Mouse (Mus musculus) forebrain, embryonic 11.5 days (tissue): ENCODE data around the gene Majin. TPM values are rescaled to one million over a fixed set of nuclear protein-coding genes. Genes with fewer than 3 reads are reported as not detected.

Source experiments
- ATAC-seq: fragments of 200-750 bp; cut with Nextera tagmentation; replicated peaks from 2 replicates; pipeline ENCODE4 v1.8.0; 2017; ENCODE audit warnings: moderate TSS enrichment; ENCODE audit not compliant: low FRiP score
- DNase-seq: peaks from one replicate; pipeline ENCODE4 v3.0.0-alpha.2; 2017; ENCODE audit warnings: low spot score
- H3K27ac ChIP-seq: fragments of 300-500 bp; sonication (generic); 2 replicates; pipeline ENCODE4 v1.5.1; 2014; ENCODE audit warnings: low read depth, low read length
- H3K27me3 ChIP-seq: fragments of 300-500 bp; sonication (generic); 2 replicates; pipeline ENCODE4 v1.6.1; 2014; ENCODE audit warnings: mild to moderate bottlenecking, low read length, mixed read lengths; ENCODE audit not compliant: control insufficient read depth, insufficient read depth
- H3K36me3 ChIP-seq: fragments of 300-500 bp; sonication (generic); 2 replicates; pipeline ENCODE4 v1.6.1; 2014; ENCODE audit warnings: mild to moderate bottlenecking, low read length, moderate library complexity, mixed read lengths; ENCODE audit not compliant: control insufficient read depth, insufficient read depth
- H3K4me1 ChIP-seq: fragments of 300-500 bp; sonication (generic); replicated peaks from 2 replicates; pipeline ENCODE4 v1.6.1; 2014; ENCODE audit warnings: low read length, mixed read lengths; ENCODE audit not compliant: control insufficient read depth, insufficient read depth
- H3K4me2 ChIP-seq: fragments of 300-500 bp; sonication (generic); 2 replicates; pipeline ENCODE4 v1.6.1; 2014; ENCODE audit warnings: low read depth, mild to moderate bottlenecking, low read length, moderate library complexity, mixed read lengths; ENCODE audit not compliant: severe bottlenecking
- H3K4me3 ChIP-seq: fragments of 300-500 bp; sonication (generic); 2 replicates; pipeline ENCODE4 v1.5.1; 2014; ENCODE audit warnings: low read depth, low read length
- H3K9ac ChIP-seq: fragments of 300-500 bp; sonication (generic); 2 replicates; pipeline ENCODE4 v1.6.1; 2014; ENCODE audit warnings: low read length
- H3K9me3 ChIP-seq: fragments of 300-500 bp; sonication (generic); 2 replicates; pipeline ENCODE4 v1.6.1; 2016; ENCODE audit warnings: low read length, mixed read lengths; ENCODE audit not compliant: control insufficient read depth
- WGBS: fragments of 180-500 bp; shearing (Covaris S2); extraction: QIAGEN DNeasy Blood & Tissue Kit; methylation state at CpG from one replicate; pipeline ENCODE4 v1.1.7; 2014; 5-methylcytosine and 5-hydroxymethylcytosine counted together
- microRNA counts: library from miRNA; unstranded; fragments of <30 nt; microRNA quantifications from one replicate; lab custom pipeline; 2015
- microRNA-seq: library from miRNA; unstranded; fragments of <30 nt; microRNA quantifications from one replicate; pipeline ENCODE4, GENCODE M21; 2016; ENCODE audit not compliant: insufficient number of aligned reads
- polyA plus RNA-seq: library from polyadenylated mRNA; unstranded; fragments of >200 nt; fragmentation: Nextera tagmentation; extraction: Ambion mirVana; gene quantifications from 2 replicates; pipeline ENCODE4 v1.2.1, GENCODE M21; 2014

The Majin gene
- polyA plus RNA-seq, 1 experiment from 2014 or later, result not detected

GRCm38 (mm10) chr19:6268670-6269132 lies 84.5 kb downstream of the Majin start:
- ATAC-seq (no peak), DNase-seq (no peak)
- Histone ChIP-seq H3K4me2 (no peak overlapping the region), H3K9ac (no peak overlapping the region), H3K36me3 (no peaks in the 10 kb centered on the region), H3K27me3 (no peaks in the 10 kb centered on the region), H3K27ac (no peak overlapping the region), H3K9me3 (no peaks in the 10 kb centered on the region), H3K4me3 (no peak overlapping the region), H3K4me1 (no peaks in the 10 kb centered on the region)
- WGBS, result 85% methylated on average over 7 of the region's 7 CpGs

- no peak overlapping the region for H3K4me2 ChIP-seq
- 89% methylated on average over 8 of the region's 8 CpGs for WGBS
- no peaks in the 10 kb centered on the region for H3K4me1 ChIP-seq
- ATAC-seq (no peak), DNase-seq (no peak)
- no peak overlapping the region for H3K9ac ChIP-seq
- no peaks in the 10 kb centered on the region for H3K27me3 ChIP-seq
- no peak overlapping the region for H3K27ac ChIP-seq
- H3K9me3 ChIP-seq, result no peaks in the 10 kb centered on the region
- no peak overlapping the region for H3K4me3 ChIP-seq
- H3K36me3 ChIP-seq, result no peaks in the 10 kb centered on the region
Measured at GRCm38 (mm10) chr19:6269798-6270475, 85.7 kb downstream of the Majin start.

- WGBS, result 63% methylated on average over 9 of the region's 9 CpGs
- Histone ChIP-seq H3K9ac (no peak overlapping the region), H3K36me3 (no peaks in the 10 kb centered on the region), H3K27me3 (no peaks in the 10 kb centered on the region), H3K27ac (no peak overlapping the region), H3K4me3 (no peak overlapping the region), H3K9me3 (no peaks in the 10 kb centered on the region), H3K4me1 (peaks cover 4% of the 10 kb centered on the region), H3K4me2 (no peak overlapping the region)
- no peak for ATAC-seq
- DNase-seq, result no peak
Measured at GRCm38 (mm10) chr19:6270661-6271060, 86.5 kb downstream of the Majin start.

- Histone ChIP-seq H3K36me3 (no peaks in the 10 kb centered on the region), H3K4me1 (peaks cover 5% of the 10 kb centered on the region), H3K9me3 (no peaks in the 10 kb centered on the region), H3K9ac (no peak overlapping the region), H3K4me2 (no peak overlapping the region), H3K27ac (no peak overlapping the region), H3K4me3 (no peak overlapping the region), H3K27me3 (no peaks in the 10 kb centered on the region)
- DNase-seq (no peak), ATAC-seq (no peak)
- WGBS, result 45% methylated on average over 8 of the region's 8 CpGs
Measured at GRCm38 (mm10) chr19:6271206-6271605, 87.0 kb downstream of the Majin start.

GRCm38 (mm10) chr19:6272053-6272452 lies 87.9 kb downstream of the Majin start:
- H3K27me3 ChIP-seq, result no peaks in the 10 kb centered on the region
- H3K4me3 ChIP-seq, result no peak overlapping the region
- H3K4me1 ChIP-seq, result peaks cover 5% of the 10 kb centered on the region
- H3K36me3 ChIP-seq, result no peaks in the 10 kb centered on the region
- no peak overlapping the region for H3K27ac ChIP-seq
- H3K9me3 ChIP-seq, result no peaks in the 10 kb centered on the region
- no peak overlapping the region; the same call in 1 of the 2 replicates for H3K9ac ChIP-seq
- no peak overlapping the region for H3K4me2 ChIP-seq
- DNase-seq (no peak), ATAC-seq (no peak)
- WGBS, result 67% methylated on average over 7 of the region's 7 CpGs

- ATAC-seq, result no peak
- no peak for DNase-seq
- WGBS, result 90% methylated on average over 4 of the region's 4 CpGs
- no peaks in the 10 kb centered on the region for H3K9me3 ChIP-seq
- H3K4me1 ChIP-seq, result peaks cover 7% of the 10 kb centered on the region
- no peak overlapping the region for H3K9ac ChIP-seq
- no peaks in the 10 kb centered on the region for H3K27me3 ChIP-seq
- no peak overlapping the region for H3K4me3 ChIP-seq
- H3K4me2 ChIP-seq, result no peak overlapping the region
- H3K36me3 ChIP-seq, result no peaks in the 10 kb centered on the region
- H3K27ac ChIP-seq, result no peak overlapping the region
Measured at GRCm38 (mm10) chr19:6272738-6273137, 88.5 kb downstream of the Majin start.

GRCm38 (mm10) chr19:6273592-6273991 lies 89.4 kb downstream of the Majin start:
- H3K27ac ChIP-seq, result no peak overlapping the region
- no peaks in the 10 kb centered on the region for H3K9me3 ChIP-seq
- no peaks in the 10 kb centered on the region for H3K36me3 ChIP-seq
- no peak overlapping the region for H3K9ac ChIP-seq
- H3K4me2 ChIP-seq, result no peak overlapping the region
- no peak overlapping the region for H3K4me3 ChIP-seq
- ATAC-seq, result no peak
- no peaks in the 10 kb centered on the region for H3K27me3 ChIP-seq
- 89% methylated on average over 4 of the region's 4 CpGs for whole genome bisulfite sequencing
- peaks cover 13% of the 10 kb centered on the region for H3K4me1 ChIP-seq
- DNase-seq, result no peak

MicroRNAs within 50 kb of the gene (microRNA counts, 519-probe panel; counts per million panel counts)
- 31.2 counts per million for microRNA mmu-miR-192 (lab: Ali Mortazavi, UCI)

Small RNAs within 50 kb of the gene (microRNA-seq; reads per million reads assigned to microRNA genes)
- 103 reads per million, percentile 35 among the genes with 10 or more reads in this experiment for gene Mir192
- gene Mir194-2, result 107 reads per million, percentile 35 among the genes with 10 or more reads in this experiment

Other genes with a start within 250 kb of the Majin start
- gene Pola2, start 220.2 kb upstream of the Majin start, polyA plus RNA-seq, result 108 and 118 TPM in 2 replicates
- gene Slc22a20, start 198.2 kb upstream of the Majin start, polyA plus RNA-seq, result not detected in 2 replicates
- gene Capn1, start 168.5 kb upstream of the Majin start, polyA plus RNA-seq, result 3.9 and 5.3 TPM in 2 replicates
- gene Syvn1, start 137.8 kb upstream of the Majin start, polyA plus RNA-seq, result 29.1 and 35.8 TPM in 2 replicates
- gene Mrpl49, start 126.6 kb upstream of the Majin start, polyA plus RNA-seq, result 86.8 and 89.2 TPM in 2 replicates
- gene Fau, start 126.5 kb upstream of the Majin start, polyA plus RNA-seq, result 729 and 755 TPM in 2 replicates
- gene Znhit2, start 123.2 kb upstream of the Majin start, polyA plus RNA-seq, result 39.6 and 42.5 TPM in 2 replicates
- 31.7 and 33.3 TPM in 2 replicates for gene Tm7sf2, start 116.0 kb upstream of the Majin start, polyA plus RNA-seq
- 60.3 and 61.8 TPM in 2 replicates for gene Vps51, start 107.2 kb upstream of the Majin start, polyA plus RNA-seq
- gene Tmem262, start 104.4 kb upstream of the Majin start, polyA plus RNA-seq, result not detected in 2 replicates
- 1.2 and 1.5 TPM in 2 replicates for gene Gm28374, start 102.1 kb upstream of the Majin start, polyA plus RNA-seq
- 62.5 and 75.0 TPM in 2 replicates for gene Zfpl1, start 99.4 kb upstream of the Majin start, polyA plus RNA-seq
- gene Cdca5, start 99.4 kb upstream of the Majin start, polyA plus RNA-seq, result 75.5 and 76.7 TPM in 2 replicates
- gene AC131692.1, start 90.0 kb upstream of the Majin start, polyA plus RNA-seq, result 0.90 and 1.3 TPM in 2 replicates
- gene Naaladl1, start 78.6 kb upstream of the Majin start, polyA plus RNA-seq, result 0.93 and 1.0 TPM in 2 replicates
- gene Sac3d1, start 65.7 kb upstream of the Majin start, polyA plus RNA-seq, result 64.5 and 73.7 TPM in 2 replicates
- 27.4 and 30.9 TPM in 2 replicates for gene Snx15, start 56.1 kb upstream of the Majin start, polyA plus RNA-seq
- not detected in 2 replicates for gene Batf2, start 43.4 kb upstream of the Majin start, polyA plus RNA-seq
- gene Arl2, start 42.8 kb upstream of the Majin start, polyA plus RNA-seq, result 72.2 and 79.6 TPM in 2 replicates
- 0.65 TPM in 1 of 2 replicates, not detected in the other for gene Gpha2, start 42.0 kb downstream of the Majin start, polyA plus RNA-seq
- gene Ppp2r5b, start 51.5 kb downstream of the Majin start, polyA plus RNA-seq, result 41.4 and 45.6 TPM in 2 replicates
- gene Atg2a, start 57.3 kb downstream of the Majin start, polyA plus RNA-seq, result 12.3 and 14.6 TPM in 2 replicates
- 72.6 and 74.2 TPM in 2 replicates for gene Ehd1, start 92.3 kb downstream of the Majin start, polyA plus RNA-seq
- 0.55 TPM in 2 replicates for gene Cdc42bpg, start 122.1 kb downstream of the Majin start, polyA plus RNA-seq
- 83.5 and 97.8 TPM in 2 replicates for gene Men1, start 150.6 kb downstream of the Majin start, polyA plus RNA-seq
- 11.8 and 13.7 TPM in 2 replicates for gene Map4k2, start 156.7 kb downstream of the Majin start, polyA plus RNA-seq
- gene Sf1, start 179.3 kb downstream of the Majin start, polyA plus RNA-seq, result 275 and 283 TPM in 2 replicates
- 1.2 TPM in 2 replicates for gene Pygm, start 200.0 kb downstream of the Majin start, polyA plus RNA-seq
- 9.5 and 12.9 TPM in 2 replicates for gene Rasgrp2, start 215.0 kb downstream of the Majin start, polyA plus RNA-seq
- 8.1 and 10.4 TPM in 2 replicates for gene Nrxn2, start 234.3 kb downstream of the Majin start, polyA plus RNA-seq